Mouse (Mus musculus) midbrain, postnatal 0 days (tissue): ENCODE results near the gene Fig4. TPM values are rescaled to one million over a fixed set of nuclear protein-coding genes. Genes with fewer than 3 reads are reported as not detected.

Source experiments
- ATAC-seq: fragments of 200-750 bp; cut with Nextera tagmentation; 2 replicates; pipeline ENCODE4 v1.8.0; 2017; ENCODE audit warnings: moderate number of reproducible peaks, mild to moderate bottlenecking, moderate TSS enrichment, moderate library complexity; ENCODE audit not compliant: low FRiP score
- DNase-seq: peaks from one replicate; pipeline ENCODE4 v3.0.0-alpha.2; 2015; ENCODE audit warnings: low spot score
- H3K27ac ChIP-seq: fragments of 300-500 bp; sonication (generic); 2 replicates; pipeline ENCODE4 v1.5.1; 2014; ENCODE audit warnings: low read depth, mild to moderate bottlenecking, low read length, mixed read lengths
- H3K27me3 ChIP-seq: fragments of 300-500 bp; sonication (generic); 2 replicates; pipeline ENCODE4 v1.6.1; 2014; ENCODE audit warnings: low read length, control low read depth, mixed read lengths; ENCODE audit not compliant: insufficient read depth
- H3K36me3 ChIP-seq: fragments of 300-500 bp; sonication (generic); 2 replicates; pipeline ENCODE4 v1.6.1; 2014; ENCODE audit warnings: low read length, control low read depth, mixed read lengths; ENCODE audit not compliant: insufficient read depth
- H3K4me1 ChIP-seq: fragments of 300-500 bp; sonication (generic); 2 replicates; pipeline ENCODE4 v1.6.1; 2014; ENCODE audit warnings: mild to moderate bottlenecking, control low read depth, antibody characterized with exemption, low read length, mixed read lengths; ENCODE audit not compliant: insufficient read depth
- H3K4me2 ChIP-seq: fragments of 300-500 bp; sonication (generic); 2 replicates; pipeline ENCODE4 v1.6.1; 2014; ENCODE audit warnings: low read depth, mild to moderate bottlenecking, low read length, mixed read lengths; ENCODE audit not compliant: poor library complexity, severe bottlenecking
- H3K4me3 ChIP-seq: fragments of 300-500 bp; sonication (generic); 2 replicates; pipeline ENCODE4 v1.5.1; 2014; ENCODE audit warnings: low read depth, mild to moderate bottlenecking, low read length, moderate library complexity
- H3K9ac ChIP-seq: fragments of 300-500 bp; sonication (generic); replicated peaks from 2 replicates; pipeline ENCODE4 v1.6.1; 2014; ENCODE audit warnings: mild to moderate bottlenecking, low read length, moderate library complexity, mixed read lengths; ENCODE audit not compliant: poor library complexity, severe bottlenecking
- H3K9me3 ChIP-seq: fragments of 300-500 bp; sonication (generic); 2 replicates; pipeline ENCODE4 v1.6.1; 2016; ENCODE audit warnings: low read length, control low read depth
- CTCF ChIP-seq: IDR thresholded peaks from 2 replicates; pipeline ENCODE4 v1.5.1; 2016; ENCODE audit warnings: antibody characterized with exemption, mild to moderate bottlenecking
- WGBS: fragments of 180-500 bp; shearing (Covaris S2); extraction: QIAGEN DNeasy Blood & Tissue Kit; methylation state at CpG from one replicate; pipeline ENCODE4 v1.1.7; 2014; 5-methylcytosine and 5-hydroxymethylcytosine counted together
- polyA plus RNA-seq: library from polyadenylated mRNA; unstranded; fragments of >200 nt; fragmentation: Nextera tagmentation; extraction: Ambion mirVana; gene quantifications from 2 replicates; pipeline ENCODE4 v1.2.1, GENCODE M21; 2015
- total RNA-seq: library from RNA; depleted of rRNA; stranded (reverse); fragments of >200 nt; gene quantifications from 2 replicates; pipeline ENCODE4 v1.2.3, GENCODE M21; 2014; rRNA removed

The Fig4 gene
- 30.1 and 36.4 TPM in 2 replicates for total RNA-seq
- 31.0 and 32.9 TPM in 2 replicates for polyA plus RNA-seq

DNA sequence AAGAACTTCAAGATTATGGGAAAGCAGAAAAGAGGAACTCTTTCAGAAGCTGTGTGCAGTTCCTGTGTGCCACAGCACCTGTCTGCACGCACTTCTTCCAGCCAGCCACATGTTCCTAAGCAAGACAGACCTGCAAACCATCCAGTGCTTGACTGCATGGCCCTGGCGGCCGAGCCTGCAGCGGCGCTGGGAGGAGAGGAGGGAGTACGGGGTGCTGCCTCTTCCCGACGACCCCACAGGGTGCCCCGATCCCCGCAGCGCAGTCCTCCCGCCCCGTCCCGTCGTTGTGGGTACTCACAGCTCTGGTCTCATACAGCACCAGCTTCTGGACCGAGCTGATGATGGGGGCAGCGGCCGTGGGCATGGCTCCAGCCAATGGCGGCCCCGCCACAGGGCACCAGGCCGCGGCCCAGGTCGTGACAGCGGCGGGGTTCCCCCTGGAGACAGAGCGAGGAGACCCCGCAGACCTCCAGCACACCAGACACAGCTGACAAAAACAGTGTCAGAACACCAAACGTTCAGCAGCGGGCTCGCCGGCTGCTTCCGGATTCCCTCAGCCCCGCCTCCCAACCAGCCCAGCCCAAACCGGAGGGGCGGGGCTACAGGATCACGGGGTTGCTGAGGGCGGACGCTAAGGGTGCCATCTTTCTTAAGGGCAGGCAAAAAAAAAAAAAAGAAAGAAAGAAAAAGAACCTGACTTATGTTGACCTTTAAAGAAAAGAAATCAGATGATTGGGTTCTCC, at the start of gene Fig4:
Gene Fig4, minus strand, starts transcription at position 572 of the 743 bp plus-strand sequence.
- ATAC-seq, result peak; percentile 95
- Histone ChIP-seq H3K4me2 (peak within 1 kb of the TSS; percentile 82), H3K4me3 (peak within 1 kb of the TSS; percentile 53), H3K27me3 (no peaks in the 10 kb centered on the region), H3K27ac (peak within 1 kb of the TSS; percentile 91), H3K9me3 (no peaks in the 10 kb centered on the region), H3K4me1 (no peaks in the 10 kb centered on the region), H3K9ac (peak within 1 kb of the TSS; percentile 71), H3K36me3 (no peaks in the 10 kb centered on the region)
- DNase-seq, result peak; percentile 96
- under 1% methylated on average over 38 of the region's 38 CpGs for WGBS
- TF ChIP-seq CTCF, result peak; percentile 39; the same call in 1 of the 2 replicates

DNA sequence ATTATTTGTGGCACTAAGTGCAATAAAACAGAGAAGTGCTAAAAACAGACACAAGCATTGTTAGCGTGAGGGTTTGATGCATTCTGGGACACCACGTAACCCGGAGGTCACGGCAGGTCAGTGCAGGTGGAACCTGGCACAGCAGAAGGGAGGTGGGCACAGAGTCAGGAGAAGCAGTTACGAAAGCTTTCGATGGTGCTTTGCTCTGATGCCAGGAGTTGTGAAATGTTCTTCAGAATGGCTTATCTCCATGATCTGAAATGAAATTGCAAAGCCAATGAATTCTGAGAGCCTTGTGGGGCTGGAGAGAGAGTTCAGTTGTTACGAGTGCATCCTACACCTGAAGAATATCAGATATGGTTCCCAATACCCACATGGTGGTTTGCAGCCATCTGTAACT, 38.3 kb upstream of the Fig4 start:
- Histone ChIP-seq H3K4me2 (no peak overlapping the region), H3K36me3 (no peaks in the 10 kb centered on the region), H3K4me3 (no peak overlapping the region), H3K4me1 (no peaks in the 10 kb centered on the region), H3K9me3 (no peaks in the 10 kb centered on the region), H3K27me3 (no peaks in the 10 kb centered on the region), H3K9ac (no peak overlapping the region), H3K27ac (no peak overlapping the region)
- no peak for TF ChIP-seq CTCF
- no peak for DNase-seq
- 89% methylated on average over 7 of the region's 7 CpGs for WGBS
- no peak for ATAC-seq

DNA sequence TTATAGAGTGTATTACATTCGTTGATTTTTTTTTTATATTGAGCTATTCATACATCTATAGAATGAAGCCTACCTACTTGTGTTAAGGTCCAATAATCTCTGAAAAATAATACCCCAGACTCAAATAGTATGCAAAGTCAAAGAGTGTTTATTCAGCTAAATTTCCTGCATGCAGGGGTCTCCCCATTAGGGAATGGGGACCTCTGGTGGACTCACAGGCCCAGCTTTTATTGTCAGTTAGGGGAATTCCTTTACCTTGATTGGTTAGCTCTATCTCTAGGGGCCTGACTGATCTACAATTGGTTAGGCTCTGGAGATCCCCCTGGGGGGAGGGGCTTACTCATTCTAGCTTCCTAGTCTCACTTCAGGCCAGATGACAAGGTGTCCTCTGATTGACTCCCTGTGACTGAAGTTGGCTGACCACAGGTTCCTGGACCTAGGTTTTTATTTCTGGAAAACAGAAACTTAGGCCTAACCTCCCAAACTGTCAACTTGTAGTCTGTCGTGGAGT, 29.5 kb upstream of the Fig4 start:
- H3K4me3 ChIP-seq, result no peak overlapping the region
- H3K27me3 ChIP-seq, result no peaks in the 10 kb centered on the region
- H3K4me2 ChIP-seq, result no peak overlapping the region
- no peaks in the 10 kb centered on the region for H3K9me3 ChIP-seq
- 85% methylated on average over 2 of the region's 2 CpGs for WGBS
- H3K36me3 ChIP-seq, result no peaks in the 10 kb centered on the region
- ATAC-seq (no peak), DNase-seq (no peak)
- TF ChIP-seq CTCF, result no peak
- H3K4me1 ChIP-seq, result no peaks in the 10 kb centered on the region
- no peak overlapping the region for H3K9ac ChIP-seq
- H3K27ac ChIP-seq, result no peak overlapping the region

DNA sequence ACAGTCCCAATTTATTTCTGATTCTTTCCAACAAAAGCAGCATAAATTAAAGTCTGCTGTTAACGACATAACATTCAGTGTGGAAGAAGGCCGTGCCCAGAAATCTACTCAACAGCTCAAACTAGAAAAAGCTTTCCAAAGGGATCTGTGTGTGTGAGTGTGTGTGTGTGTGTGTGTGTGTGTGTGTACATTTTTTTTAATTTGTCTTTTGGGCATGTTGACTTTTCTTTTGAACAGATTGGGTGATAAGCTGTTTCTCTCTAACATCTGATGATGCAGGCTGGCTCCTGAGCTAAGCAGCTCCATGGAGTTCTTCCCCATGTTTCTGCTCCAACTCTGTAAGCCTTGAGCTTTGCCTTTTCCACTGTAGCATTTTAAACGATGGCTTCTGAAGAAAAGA, 12.8 kb upstream of the Fig4 start:
- H3K36me3 ChIP-seq, result no peaks in the 10 kb centered on the region
- WGBS, result 70% methylated on average over 3 of the region's 3 CpGs
- DNase-seq, result no peak

DNA sequence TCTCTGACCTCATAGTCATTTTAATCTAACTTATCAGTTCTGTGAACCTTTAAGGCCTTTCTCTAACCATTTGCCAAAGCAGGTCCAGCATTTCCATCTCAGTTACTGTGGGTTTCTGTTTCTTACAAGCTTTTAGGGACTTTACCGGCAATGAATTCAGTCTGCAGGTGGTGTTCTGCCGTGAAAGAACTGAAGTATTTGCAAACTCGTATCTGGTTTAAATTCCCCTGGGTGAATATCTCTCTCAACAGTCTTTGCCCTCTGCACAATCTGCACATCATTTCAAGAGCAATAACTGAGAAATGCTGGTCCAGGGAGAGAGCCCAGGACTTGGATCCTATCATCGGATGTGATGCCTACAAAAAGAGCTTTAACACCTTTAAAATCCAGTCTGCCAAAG, 5.1 kb upstream of the Fig4 start:
- Histone ChIP-seq H3K4me2 (no peak overlapping the region), H3K27ac (no peak overlapping the region), H3K27me3 (no peaks in the 10 kb centered on the region), H3K4me3 (no peak overlapping the region), H3K9ac (no peak overlapping the region), H3K4me1 (no peaks in the 10 kb centered on the region), H3K9me3 (no peaks in the 10 kb centered on the region), H3K36me3 (no peaks in the 10 kb centered on the region)
- WGBS, result 87% methylated on average over 4 of the region's 4 CpGs
- DNase-seq (no peak), ATAC-seq (no peak)
- no peak for TF ChIP-seq CTCF

More for the DNA sequence above, 12.8 kb upstream of the Fig4 start:
- no peaks in the 10 kb centered on the region for H3K27me3 ChIP-seq
- no peak overlapping the region for H3K9ac ChIP-seq
- H3K4me3 ChIP-seq, result no peak overlapping the region
- no peak overlapping the region for H3K27ac ChIP-seq
- no peak for TF ChIP-seq CTCF
- H3K4me1 ChIP-seq, result no peaks in the 10 kb centered on the region
- no peak overlapping the region for H3K4me2 ChIP-seq
- H3K9me3 ChIP-seq, result no peaks in the 10 kb centered on the region
- no peak for ATAC-seq

DNA sequence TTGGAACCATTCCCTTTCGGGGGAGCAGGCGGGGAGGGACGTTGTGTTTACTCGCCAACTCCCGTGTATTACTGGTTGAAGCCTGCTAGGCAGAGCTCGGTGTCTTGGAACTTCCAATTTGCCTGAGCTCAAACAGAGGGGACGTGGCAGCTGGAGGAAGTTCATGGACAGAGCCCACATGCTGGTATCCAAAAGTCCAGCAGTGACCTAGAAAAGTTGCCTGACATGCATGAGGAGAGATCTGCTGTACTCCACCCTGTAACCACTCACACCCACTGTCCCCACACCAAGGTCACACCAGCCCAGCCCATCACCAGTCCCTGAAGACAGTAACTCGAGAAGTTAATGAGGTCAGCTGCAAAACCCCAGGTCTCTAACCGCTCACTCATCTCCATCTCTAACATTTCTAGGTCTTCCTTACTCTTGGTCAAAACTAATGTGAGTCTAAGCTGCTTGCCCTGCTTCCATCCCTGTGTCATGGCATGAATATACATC, 1.9 kb upstream of the Fig4 start:
- no peaks in the 10 kb centered on the region for H3K36me3 ChIP-seq
- no peak overlapping the region for H3K9ac ChIP-seq
- H3K9me3 ChIP-seq, result no peaks in the 10 kb centered on the region
- WGBS, result 76% methylated on average over 9 of the region's 9 CpGs
- no peak overlapping the region for H3K27ac ChIP-seq
- H3K27me3 ChIP-seq, result no peaks in the 10 kb centered on the region
- H3K4me3 ChIP-seq, result no peak overlapping the region
- ATAC-seq (no peak), DNase-seq (no peak)
- H3K4me1 ChIP-seq, result no peaks in the 10 kb centered on the region
- H3K4me2 ChIP-seq, result no peak overlapping the region
- TF ChIP-seq CTCF, result no peak
